Mouse (Mus musculus) cerebellum, adult 11 months (tissue): ENCODE data around the gene Gm17622.

Experiments
- DNase-seq: peaks from one replicate; pipeline ENCODE4 v3.0.0; 2022

Gm17622 gene

DNA sequence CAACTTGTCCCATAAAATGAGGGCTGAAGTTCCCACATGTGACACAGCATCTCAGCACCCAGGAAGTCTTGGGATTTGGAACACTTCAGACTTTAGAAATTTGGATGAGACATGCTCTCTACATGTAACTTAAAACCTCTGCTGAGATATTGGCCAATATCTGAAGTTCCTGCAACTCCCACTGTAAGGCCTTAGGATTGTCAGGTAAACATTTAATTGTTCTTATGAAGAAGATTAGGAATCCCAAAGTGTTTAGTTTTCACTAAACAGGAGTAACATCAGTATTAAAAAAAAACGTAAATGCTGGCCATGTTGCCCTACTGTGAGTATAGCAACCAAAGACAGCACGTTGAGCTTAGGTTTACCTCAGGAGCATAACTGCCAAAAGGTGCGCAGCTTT, at the start of gene Gm17622:
TSS of gene Gm17622 (plus strand) at position 301 of the 400 bp plus-strand sequence.
- no peak for DNase-seq

DNA sequence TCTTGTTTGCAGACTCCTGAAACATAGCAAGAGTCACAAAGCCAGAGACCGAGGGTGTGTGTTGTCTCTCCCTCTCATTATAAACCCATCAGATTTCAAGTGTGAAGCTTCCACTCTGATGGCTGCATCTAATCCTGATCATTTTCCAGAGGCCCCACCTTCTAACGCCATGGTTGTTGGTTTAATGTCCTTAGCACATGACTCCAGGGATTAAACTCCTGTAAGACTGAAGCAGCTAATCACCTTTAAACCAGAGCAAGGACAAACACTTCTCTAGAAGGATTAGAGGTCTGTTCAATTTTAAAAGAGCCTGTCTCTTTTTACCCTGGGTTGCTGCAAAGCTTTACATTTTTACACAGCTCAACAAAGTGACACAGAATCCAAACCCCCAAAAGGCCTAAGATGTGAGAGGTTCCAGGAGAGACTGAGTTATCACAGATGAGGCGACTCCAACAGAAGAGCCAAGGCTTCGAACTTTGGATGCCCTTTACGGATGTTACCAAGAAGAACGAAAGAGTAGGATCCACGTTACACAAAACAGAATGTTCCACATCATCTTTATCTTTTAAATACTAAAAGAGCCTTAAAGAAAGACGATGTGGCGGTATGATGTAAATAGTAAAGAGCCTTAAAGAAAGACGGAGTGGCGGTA, 40.2 kb upstream of the Gm17622 start:
- no peak for DNase-seq

DNA sequence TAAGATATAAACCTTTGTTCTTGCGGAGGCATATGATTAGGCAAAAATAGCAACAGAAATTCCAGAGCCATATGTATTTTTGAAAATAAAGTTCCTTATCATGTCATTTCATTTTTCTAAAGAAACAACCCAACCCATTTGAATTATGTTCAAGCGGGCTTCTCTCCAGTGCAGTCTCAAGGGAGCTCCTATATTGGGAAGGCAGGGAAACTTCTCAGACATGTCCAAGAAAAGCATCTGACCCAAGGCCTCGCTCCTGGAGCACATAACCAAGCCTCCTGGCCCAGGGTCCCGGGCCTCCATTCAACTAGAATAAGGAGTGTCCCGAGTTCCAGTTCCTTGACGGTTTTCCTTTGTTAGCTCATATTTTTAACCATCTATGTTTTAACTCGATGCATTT, 39.7 kb upstream of the Gm17622 start:
- DNase-seq: no peak

- DNase-seq: no peak
Measured at GRCm38 (mm10) chr13:96451386-96452140, 39.0 kb upstream of the Gm17622 start.

DNA sequence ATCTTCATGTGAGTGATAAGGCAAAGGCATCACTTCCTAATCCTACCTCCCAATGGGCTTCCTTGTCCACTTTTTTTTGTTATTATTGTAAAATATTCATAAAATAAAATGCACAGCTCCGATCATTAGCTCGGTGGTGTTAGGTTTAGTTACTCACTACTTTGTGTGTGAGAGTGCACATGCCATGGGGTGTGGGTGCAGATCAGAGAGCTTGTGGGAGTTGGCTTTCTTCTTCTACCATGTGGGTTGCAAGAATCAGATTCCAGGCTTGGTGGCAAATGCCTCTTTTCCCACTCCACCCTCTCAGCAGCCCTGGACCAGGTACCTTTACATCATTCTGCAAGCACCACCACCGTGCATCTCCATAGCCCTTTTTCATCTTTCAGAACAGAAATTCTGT, 37.9 kb upstream of the Gm17622 start:
- DNase-seq: no peak

DNA sequence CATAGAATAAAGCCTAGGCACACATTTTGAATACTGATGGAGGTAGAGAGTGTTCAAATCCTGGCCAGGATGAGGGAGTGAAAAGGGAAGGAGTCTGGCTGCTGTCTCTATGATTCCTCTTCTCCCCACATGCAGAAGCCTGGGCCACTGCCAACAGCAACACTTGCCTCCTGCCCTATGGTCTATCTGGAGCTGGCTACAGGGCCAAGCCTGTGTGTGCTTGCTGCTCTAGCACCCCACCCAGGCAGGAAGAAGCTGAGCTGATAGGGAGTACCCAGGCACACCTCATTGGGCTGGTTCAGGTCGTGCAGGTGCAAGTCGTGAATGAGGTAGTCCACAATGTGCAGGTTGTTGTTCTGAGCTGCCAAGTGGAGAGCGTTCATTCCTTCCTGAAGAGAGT, 36.2 kb upstream of the Gm17622 start:
- no peak for DNase-seq

DNA sequence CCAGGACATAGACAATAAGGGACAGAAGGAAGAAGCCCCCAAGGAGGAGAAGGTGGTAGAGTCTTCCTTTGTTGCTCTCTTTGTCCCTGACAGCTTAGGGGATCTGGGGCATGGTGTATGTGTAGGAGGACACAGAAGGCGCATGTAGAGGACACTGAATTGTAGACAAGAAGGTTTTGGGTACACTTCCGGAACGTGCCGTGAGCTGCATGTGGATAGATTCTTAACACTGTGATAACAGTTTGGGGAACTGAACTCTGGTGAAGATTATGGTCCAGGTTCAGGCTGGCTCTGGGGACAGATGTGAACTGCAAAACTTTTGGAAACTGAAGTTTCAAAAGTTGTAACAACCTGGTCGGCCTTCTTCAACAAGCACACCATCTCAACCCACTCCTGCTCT, 33.0 kb upstream of the Gm17622 start:
- no peak for DNase-seq

DNA sequence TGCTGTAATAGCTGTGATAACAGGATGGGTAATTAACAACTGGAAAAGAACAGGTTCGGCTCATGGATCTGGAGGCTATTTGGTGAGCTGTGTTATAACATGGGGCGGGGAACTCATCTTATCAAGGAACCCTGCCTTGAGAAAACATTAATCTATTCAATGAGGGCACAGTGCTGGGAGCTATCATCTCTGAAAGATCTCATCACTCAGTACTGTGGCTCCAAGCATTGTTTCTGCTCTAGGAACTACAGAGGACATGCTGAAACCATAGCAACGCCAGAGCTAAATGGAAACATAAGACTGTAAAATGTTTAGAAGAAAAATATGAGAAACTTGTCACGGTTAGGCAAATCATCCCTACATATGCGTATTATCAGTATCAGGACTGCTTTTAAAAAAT, 32.5 kb upstream of the Gm17622 start:
- no peak for DNase-seq

DNA sequence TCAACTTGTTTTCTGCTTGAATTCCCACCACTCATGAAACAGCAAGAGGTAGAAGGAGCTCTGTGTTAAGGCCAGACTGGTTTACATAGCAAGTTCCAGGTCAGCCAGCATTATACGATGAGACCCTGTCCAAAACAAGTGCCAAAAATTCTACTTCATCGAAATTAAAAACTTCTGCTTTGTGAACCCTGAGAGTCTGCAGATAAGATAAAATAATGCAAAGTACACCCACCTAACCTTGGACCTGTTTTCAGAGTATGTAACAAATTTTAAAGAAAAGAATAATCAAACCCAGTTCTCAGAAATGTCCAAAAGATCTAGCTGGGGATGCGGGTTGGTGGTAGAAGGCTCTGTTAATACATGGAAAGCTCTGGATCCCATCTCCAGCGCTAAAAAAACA, 31.9 kb upstream of the Gm17622 start:
- no peak for DNase-seq

GRCm38 (mm10) chr13:96462644-96463043, 27.9 kb upstream of the Gm17622 start:
- no peak for DNase-seq

GRCm38 (mm10) chr13:96465315-96465714, 25.2 kb upstream of the Gm17622 start:
- DNase-seq: no peak

DNA sequence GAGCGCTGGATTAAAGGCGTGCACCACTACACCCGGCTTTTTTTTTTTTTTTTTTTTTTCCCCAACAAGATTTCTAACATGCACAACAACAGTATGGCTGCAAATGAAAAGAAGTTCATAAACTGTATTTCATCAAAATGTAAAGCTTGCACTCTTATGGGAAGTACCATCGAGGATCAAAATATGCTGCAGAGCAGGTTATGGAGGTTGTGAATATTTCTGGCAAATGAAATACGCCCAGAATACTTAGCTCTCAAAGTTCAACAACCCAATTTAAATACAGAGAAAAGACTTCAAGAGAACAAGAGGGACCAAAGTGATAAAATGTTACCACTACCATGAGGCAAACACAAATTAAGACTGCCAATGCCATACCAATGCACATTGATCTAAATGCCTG, 21.9 kb upstream of the Gm17622 start:
- no peak for DNase-seq

DNA sequence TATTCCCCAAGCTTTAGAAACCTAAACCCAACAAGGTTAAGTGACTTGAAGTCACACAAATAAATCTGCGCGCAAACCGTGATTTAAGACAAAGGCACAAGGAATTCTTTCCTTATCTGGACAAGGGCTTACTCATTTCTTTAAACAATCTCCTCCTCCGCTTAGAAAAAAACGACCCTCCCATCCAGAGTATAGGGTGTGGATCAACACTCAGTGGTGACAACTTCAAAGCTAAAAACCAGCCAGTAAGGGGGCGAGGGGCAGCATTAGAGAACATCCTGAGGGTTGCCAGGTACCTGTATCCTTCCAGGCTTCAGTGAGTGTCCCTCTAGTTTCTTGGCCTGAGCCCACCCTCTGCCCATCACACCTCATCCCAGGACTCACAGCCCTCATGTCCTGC, 20.0 kb upstream of the Gm17622 start:
- no peak for DNase-seq

DNA sequence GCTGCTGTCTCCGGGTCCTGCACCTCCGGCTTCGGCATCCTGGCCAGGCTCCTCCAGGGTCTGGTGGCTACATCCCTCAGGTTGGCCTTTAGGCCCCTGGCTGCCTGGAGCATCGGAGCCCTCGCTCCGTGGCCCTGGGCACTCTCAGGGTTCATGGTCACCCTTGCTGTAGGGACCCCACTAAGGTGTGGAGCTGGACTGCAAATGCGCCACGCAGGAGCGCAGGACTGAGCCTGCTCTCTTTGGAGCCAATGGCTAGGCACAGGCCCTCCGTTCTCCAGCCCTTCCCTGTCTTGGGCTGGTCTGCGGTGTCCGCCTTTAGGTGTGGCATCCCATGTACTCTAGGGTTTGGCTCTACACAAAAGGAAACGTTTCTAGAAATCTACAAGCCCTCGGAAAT, 19.6 kb upstream of the Gm17622 start, which contains the start of gene Ankdd1b:
TSS of gene Ankdd1b (minus strand) at position 242 of the 400 bp plus-strand sequence.
- no peak for DNase-seq

DNA sequence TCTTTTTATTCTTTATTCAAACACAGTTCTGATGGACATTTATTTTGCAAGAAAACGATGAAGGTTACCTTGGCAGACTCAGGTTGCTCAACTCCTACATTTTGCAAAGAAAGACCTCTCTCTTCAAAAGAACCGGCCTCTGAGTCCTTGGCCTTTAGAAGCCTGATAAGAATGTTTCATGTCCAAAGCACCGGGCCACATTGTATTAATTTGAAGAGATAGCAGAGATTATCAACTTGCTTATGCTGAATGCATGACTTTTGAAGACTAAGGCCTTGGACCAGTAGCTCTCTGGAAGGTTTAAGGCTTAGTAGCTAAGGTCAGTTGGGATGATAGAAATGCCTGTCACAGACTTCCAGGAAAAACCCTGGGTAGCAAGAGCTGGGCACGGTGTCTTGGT, 13.3 kb upstream of the Gm17622 start:
- no peak for DNase-seq

- DNase-seq: no peak
Measured at GRCm38 (mm10) chr13:96478991-96479390, 11.5 kb upstream of the Gm17622 start.

DNA sequence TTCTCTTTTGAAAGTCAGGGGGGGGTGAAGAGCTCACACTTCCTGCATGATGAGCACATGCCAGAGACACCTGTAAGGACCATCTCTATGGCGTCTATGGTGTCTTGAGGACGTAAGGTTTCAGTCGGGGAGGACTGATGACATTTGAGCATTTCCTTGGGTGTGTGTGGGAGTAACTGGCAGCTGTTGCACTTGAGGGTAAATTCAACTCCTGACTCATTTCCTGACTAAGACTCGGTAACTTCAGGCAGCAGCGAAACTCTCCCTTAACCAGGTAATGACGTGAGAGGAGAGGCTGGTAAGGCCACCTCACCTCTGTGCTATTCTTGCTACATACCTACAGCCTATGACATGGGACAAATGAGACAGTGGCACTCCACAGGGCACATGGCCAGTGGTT, 3.3 kb upstream of the Gm17622 start:
- no peak for DNase-seq

DNA sequence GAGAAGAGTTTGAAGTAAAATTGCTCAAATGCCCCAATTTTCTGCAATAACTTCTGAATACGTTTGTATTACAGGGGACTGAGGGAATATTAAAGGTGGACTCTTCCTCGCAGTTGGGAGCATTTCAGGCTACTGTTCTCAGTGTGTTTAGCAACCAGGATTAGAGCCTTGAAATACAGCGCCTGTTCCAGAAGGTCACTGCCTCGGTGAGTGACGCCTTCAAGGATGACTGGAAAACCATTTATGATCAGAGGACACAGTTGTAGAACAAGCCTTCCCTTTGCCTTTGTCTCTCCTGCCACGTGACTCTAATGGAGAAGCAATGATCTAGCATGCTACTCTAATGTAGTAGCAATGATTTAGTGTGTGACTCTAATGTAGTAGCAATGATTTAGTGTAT, 2.6 kb upstream of the Gm17622 start:
- DNase-seq: no peak

- DNase-seq: no peak
Measured at GRCm38 (mm10) chr13:96496630-96497029, 6.1 kb downstream of the Gm17622 start.

DNA sequence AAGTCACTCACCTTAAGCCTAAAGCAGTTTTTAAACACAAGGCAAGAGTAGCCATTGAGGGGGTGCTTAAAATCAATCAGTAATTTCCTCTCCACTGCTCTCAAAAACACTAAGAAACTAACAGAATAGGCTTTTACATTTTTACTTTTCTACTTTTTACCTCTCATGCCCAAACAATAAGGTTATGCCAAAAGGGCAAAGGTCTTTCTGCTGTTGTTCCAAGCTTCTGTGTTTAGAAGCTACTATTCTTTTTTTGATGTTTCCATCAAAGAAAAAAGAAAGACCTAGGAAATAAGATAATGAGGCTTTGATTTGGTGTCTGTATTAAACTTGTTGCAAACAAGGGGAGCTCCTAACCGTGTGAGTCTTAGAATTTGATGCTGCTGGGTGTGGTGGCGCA, 9.4 kb downstream of the Gm17622 start:
- no peak for DNase-seq

- no peak for DNase-seq
Measured at GRCm38 (mm10) chr13:96505661-96506060, 15.1 kb downstream of the Gm17622 start.

DNA sequence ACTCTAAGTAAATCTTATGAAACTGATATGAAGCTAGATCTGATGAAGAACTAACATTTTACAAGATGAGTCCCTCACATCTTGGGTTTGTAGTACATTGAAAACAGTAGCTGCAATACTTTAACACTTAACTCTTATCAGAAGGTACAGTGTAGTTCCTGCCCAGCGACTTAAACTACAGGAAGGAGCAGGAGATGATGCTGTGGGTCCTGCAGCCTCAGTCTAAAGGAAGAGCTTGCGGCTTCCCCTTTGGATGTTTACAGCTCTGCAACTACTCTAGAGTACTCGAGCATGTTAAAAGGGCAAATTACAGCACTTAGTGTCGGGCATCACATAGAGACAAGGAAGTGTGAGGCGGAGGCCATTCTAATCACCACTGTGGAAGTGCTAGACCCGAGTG, 15.8 kb downstream of the Gm17622 start:
- no peak for DNase-seq

GRCm38 (mm10) chr13:96507541-96507940, 17.0 kb downstream of the Gm17622 start:
- DNase-seq: no peak

DNA sequence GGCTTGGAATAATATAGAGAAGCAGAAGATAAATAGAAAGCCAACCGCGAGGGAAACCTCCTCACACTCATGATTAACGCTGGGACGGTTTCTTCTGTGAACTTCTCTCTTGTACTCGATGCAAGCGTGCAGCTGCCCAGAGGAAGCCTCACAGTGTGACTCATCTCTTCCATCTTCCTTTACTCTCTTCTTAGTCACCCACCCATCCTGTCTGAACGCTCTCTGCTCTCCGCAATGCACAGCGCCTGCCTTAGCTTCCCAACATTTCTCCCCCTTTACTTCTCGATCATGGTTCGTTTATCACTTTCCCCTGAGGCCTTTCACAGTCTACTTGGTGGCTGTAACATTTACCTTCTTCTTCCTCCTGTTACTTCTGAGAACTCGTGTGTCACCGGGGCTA, 20.1 kb downstream of the Gm17622 start:
- no peak for DNase-seq

GRCm38 (mm10) chr13:96511262-96511661, 20.7 kb downstream of the Gm17622 start:
- DNase-seq: no peak
